Mouse (Mus musculus) myocyte (in vitro differentiated cells): ENCODE results near the gene Best2. TPM values are rescaled to one million over a fixed set of nuclear protein-coding genes. Genes with fewer than 3 reads are reported as not detected.
A peak's percentile ranks its signal among the peaks of the same experiment; 100 is the strongest.

ENCODE experiments used
- H3K27me3 ChIP-seq: one replicate; pipeline ENCODE4 v1.6.1; 2011; ENCODE audit not compliant: control insufficient read depth, insufficient read depth, insufficient read length
- H3K36me3 ChIP-seq: one replicate; pipeline ENCODE4 v1.6.1; 2011; ENCODE audit not compliant: control insufficient read depth, insufficient read depth
- H3K4me2 ChIP-seq: one replicate; pipeline ENCODE4 v1.6.1; 2011; ENCODE audit warnings: low read depth, control low read depth
- H3K4me3 ChIP-seq: one replicate; pipeline ENCODE4 v1.5.1; 2011; ENCODE audit warnings: mild to moderate bottlenecking, control low read depth, moderate library complexity
- H3K79me2 ChIP-seq: one replicate; pipeline ENCODE4 v1.6.1; 2011; ENCODE audit not compliant: control insufficient read depth, insufficient read depth
- H3ac ChIP-seq: one replicate; pipeline ENCODE4 v1.6.1; 2011; ENCODE audit not compliant: control insufficient read depth, insufficient read length
- CEBPB ChIP-seq: IDR thresholded peaks from 2 replicates; pipeline ENCODE4 v1.6.1; 2011; ENCODE audit warnings: mild to moderate bottlenecking, moderate library complexity; ENCODE audit not compliant: poor library complexity, insufficient read depth, severe bottlenecking
- E2F4 ChIP-seq: IDR thresholded peaks from one replicate; pipeline ENCODE4 v1.6.1; 2011; ENCODE audit warnings: mild to moderate bottlenecking, control low read depth, moderate library complexity; ENCODE audit not compliant: insufficient read depth
- MAX ChIP-seq: IDR thresholded peaks from one replicate; pipeline ENCODE4 v1.6.1; 2011; ENCODE audit warnings: low read depth, mild to moderate bottlenecking, control low read depth
- MYOD1 ChIP-seq, 3 experiments: IDR thresholded peaks; one replicate each; pipeline ENCODE4 v1.6.1; 2011; ENCODE audit warnings: control low read depth in 2 of 3, low read depth in 2 of 3, mild to moderate bottlenecking in 2 of 3, moderate library complexity in 1 of 3; ENCODE audit not compliant: insufficient read length in 2 of 3, control insufficient read depth in 1 of 3
- MYOG ChIP-seq, 3 experiments: IDR thresholded peaks; one replicate each; pipeline ENCODE4 v1.6.1; 2011; ENCODE audit warnings: control low read depth in 2 of 3, low read depth in 2 of 3, mild to moderate bottlenecking in 2 of 3; ENCODE audit not compliant: insufficient read length in 2 of 3, control insufficient read depth in 1 of 3, insufficient read depth in 1 of 3
- POLR2A ChIP-seq: IDR thresholded peaks from one replicate; pipeline ENCODE4 v1.6.1; 2011; ENCODE audit warnings: low read depth, mild to moderate bottlenecking, control low read depth, moderate library complexity; ENCODE audit not compliant: insufficient read length
- POLR2AphosphoS2 ChIP-seq: IDR thresholded peaks from one replicate; pipeline ENCODE4 v1.6.1; 2011; ENCODE audit warnings: low read depth, control low read depth; ENCODE audit not compliant: insufficient read length
- REST ChIP-seq: IDR thresholded peaks from one replicate; pipeline ENCODE4 v1.6.1; 2011; ENCODE audit warnings: mild to moderate bottlenecking, control low read depth, moderate library complexity; ENCODE audit not compliant: insufficient read depth, insufficient read length
- SRF ChIP-seq: IDR thresholded peaks from one replicate; pipeline ENCODE4 v1.6.1; 2011; ENCODE audit warnings: low read depth; ENCODE audit not compliant: control insufficient read depth, insufficient read length
- TCF12 ChIP-seq: IDR thresholded peaks from one replicate; pipeline ENCODE4 v1.6.1; 2011; ENCODE audit warnings: mild to moderate bottlenecking, control low read depth; ENCODE audit not compliant: poor library complexity, insufficient read depth, severe bottlenecking
- TCF3 ChIP-seq: IDR thresholded peaks from one replicate; pipeline ENCODE4 v1.6.1; 2011; ENCODE audit warnings: low read depth, control low read depth; ENCODE audit not compliant: insufficient read length
- USF1 ChIP-seq: IDR thresholded peaks from one replicate; pipeline ENCODE4 v1.6.1; 2011; ENCODE audit warnings: low read depth, mild to moderate bottlenecking, control low read depth, moderate library complexity
- polyA plus RNA-seq: library from polyadenylated mRNA; unstranded; fragments of >200 nt; fragmentation: generic; extraction: Trizol; gene quantifications from one replicate; pipeline ENCODE4 v1.2.1, GENCODE M21; 2012; ENCODE audit warnings: missing spikeins

The Best2 gene
- polyA plus RNA-seq, 1 experiment = not detected

- Histone ChIP-seq H3K79me2 (peaks cover 52% of the 10 kb centered on the region), H3ac (no peak overlapping the region), H3K4me2 (peak overlapping the region; percentile 88), H3K27me3 (no peaks in the 10 kb centered on the region), H3K36me3 (peaks cover 25% of the 10 kb centered on the region), H3K4me3 (peak overlapping the region; percentile 99)
- TF ChIP-seq MYOD1 (IDR thresholded peaks at IDR 0.05; ENCODE audit: control insufficient read depth in 1 of 3, insufficient read length in 2 of 3, low read depth in 2 of 3) = no peak
- no peak for TF ChIP-seq MYOG (IDR thresholded peaks at IDR 0.05; ENCODE audit: control insufficient read depth in 1 of 3, insufficient read depth in 1 of 3, insufficient read length in 2 of 3, low read depth in 2 of 3)
- TF ChIP-seq TCF3 = no peak
- TF ChIP-seq MAX = no peak
- no peak for TF ChIP-seq USF1
- no peak for TF ChIP-seq SRF
- TF ChIP-seq TCF12 = no peak
- no peak for TF ChIP-seq POLR2A
- no peak for TF ChIP-seq POLR2AphosphoS2
- TF ChIP-seq REST = no peak
- no peak for TF ChIP-seq CEBPB
- no peak for TF ChIP-seq E2F4
Observed at GRCm38 (mm10) chr8:85029271-85029670, 14.9 kb upstream of the Best2 start.

- Histone ChIP-seq H3K4me2 (peak overlapping the region; percentile 88), H3K36me3 (peaks cover 23% of the 10 kb centered on the region), H3K27me3 (no peaks in the 10 kb centered on the region), H3K79me2 (peaks cover 59% of the 10 kb centered on the region), H3K4me3 (peak overlapping the region; percentile 99), H3ac (peak overlapping the region; percentile 75)
- TF ChIP-seq TCF3 (no peak), TCF12 (no peak), USF1 (no peak), E2F4 (no peak), REST (no peak), MAX (no peak), MYOD1 (IDR thresholded peaks at IDR 0.05; ENCODE audit: control insufficient read depth in 1 of 3, insufficient read length in 2 of 3, low read depth in 2 of 3) (no peak), MYOG (IDR thresholded peaks at IDR 0.05; ENCODE audit: control insufficient read depth in 1 of 3, insufficient read depth in 1 of 3, insufficient read length in 2 of 3, low read depth in 2 of 3) (no peak), SRF (no peak), CEBPB (no peak), POLR2AphosphoS2 (no peak), POLR2A (no peak)
Observed at GRCm38 (mm10) chr8:85027922-85028321, 13.6 kb upstream of the Best2 start.

GRCm38 (mm10) chr8:85027516-85027855, 13.2 kb upstream of the Best2 start:
- TF ChIP-seq REST = no peak
- TF ChIP-seq CEBPB = no peak
- peaks cover 58% of the 10 kb centered on the region for H3K79me2 ChIP-seq
- H3K36me3 ChIP-seq = peaks cover 19% of the 10 kb centered on the region
- H3K4me2 ChIP-seq = peak overlapping the region; percentile 88
- H3ac ChIP-seq = peak overlapping the region; percentile 75
- no peaks in the 10 kb centered on the region for H3K27me3 ChIP-seq
- peak overlapping the region; percentile 99 for H3K4me3 ChIP-seq

- H3K4me3 ChIP-seq = peak within 1 kb of the TSS; percentile 99
- H3ac ChIP-seq = peak within 1 kb of the TSS; percentile 75
- H3K27me3 ChIP-seq = no peaks in the 10 kb centered on the region
- peaks cover 58% of the 10 kb centered on the region for H3K79me2 ChIP-seq
- peaks cover 17% of the 10 kb centered on the region for H3K36me3 ChIP-seq
- peak in 1 of 3 experiments; percentile 59 for TF ChIP-seq MYOG (IDR thresholded peaks at IDR 0.05; ENCODE audit: control insufficient read depth in 1 of 3, insufficient read depth in 1 of 3, insufficient read length in 2 of 3, low read depth in 2 of 3)
- peak; percentile 85 for TF ChIP-seq E2F4
- TF ChIP-seq POLR2AphosphoS2 = peak; percentile 76
- no peak for TF ChIP-seq TCF12
- no peak for TF ChIP-seq USF1
- TF ChIP-seq MYOD1 (IDR thresholded peaks at IDR 0.05; ENCODE audit: control insufficient read depth in 1 of 3, insufficient read length in 2 of 3, low read depth in 2 of 3) = peak in 1 of 3 experiments; percentile 54
- TF ChIP-seq MAX = no peak
- TF ChIP-seq POLR2A = peak; percentile 93
- H3K4me2 ChIP-seq = peak within 1 kb of the TSS; percentile 99
Observed at GRCm38 (mm10) chr8:85026670-85027515, 12.6 kb upstream of the Best2 start, which contains the start of gene Trir. TSS of gene Trir (plus strand) at chr8:85026823.
